Mouse (Mus musculus): ENCODE data around the gene Zfp704.

Zfp704 gene

DNA sequence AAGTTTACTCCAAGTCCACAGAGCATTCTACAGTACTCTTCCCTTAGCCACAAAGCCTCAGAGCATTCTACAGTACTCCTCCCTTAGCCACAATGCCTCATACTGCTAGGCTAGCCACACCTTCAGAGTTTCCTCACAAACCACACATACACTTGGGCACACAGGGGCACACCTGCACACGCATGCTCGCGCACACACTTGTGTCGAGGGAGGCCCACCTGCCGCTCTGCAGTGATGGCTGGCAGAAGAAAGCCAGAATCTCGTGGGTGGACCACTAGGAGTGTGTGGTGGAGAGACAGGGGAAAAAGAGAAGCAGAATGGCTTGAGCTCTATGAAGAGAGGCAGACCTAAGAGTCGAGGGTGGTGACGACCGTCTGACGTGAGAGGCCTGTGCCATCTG, 97.7 kb downstream of the Zfp704 start:
- no peak for DNase-seq

DNA sequence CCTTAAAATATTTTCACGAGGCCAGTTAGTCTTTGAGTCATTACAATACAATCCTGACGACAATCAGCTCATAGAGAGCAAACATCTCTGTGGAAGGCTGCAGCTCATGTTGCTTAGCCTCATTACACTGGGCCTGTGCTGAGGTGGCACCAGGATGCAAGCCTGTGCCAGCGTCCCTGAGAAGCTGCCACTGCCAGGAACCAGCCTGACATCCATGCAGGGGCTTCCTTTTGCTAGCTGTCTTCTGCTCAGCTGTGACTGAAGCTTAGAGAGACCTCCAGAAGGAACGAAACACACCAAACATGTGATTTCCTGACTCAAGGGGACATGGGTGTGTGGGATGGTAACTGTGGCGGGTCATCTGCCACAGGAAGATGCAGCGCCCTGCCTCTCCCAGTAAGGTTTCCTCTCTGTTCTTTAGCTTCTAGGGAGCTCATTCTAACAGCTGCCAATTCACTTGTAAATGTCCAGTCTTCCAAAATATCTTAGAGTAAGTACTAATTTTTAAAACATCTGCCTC, 104.1 kb downstream of the Zfp704 start:
- no peak for DNase-seq

- DNase-seq: no peak
Observed at GRCm38 (mm10) chr3:9504371-9504770, 105.5 kb downstream of the Zfp704 start.

- peak; percentile 89 for DNase-seq
Observed at GRCm38 (mm10) chr3:9500725-9501124, 109.2 kb downstream of the Zfp704 start.

- DNase-seq: peak; percentile 40
Observed at GRCm38 (mm10) chr3:9499994-9500553, 109.8 kb downstream of the Zfp704 start.

DNA sequence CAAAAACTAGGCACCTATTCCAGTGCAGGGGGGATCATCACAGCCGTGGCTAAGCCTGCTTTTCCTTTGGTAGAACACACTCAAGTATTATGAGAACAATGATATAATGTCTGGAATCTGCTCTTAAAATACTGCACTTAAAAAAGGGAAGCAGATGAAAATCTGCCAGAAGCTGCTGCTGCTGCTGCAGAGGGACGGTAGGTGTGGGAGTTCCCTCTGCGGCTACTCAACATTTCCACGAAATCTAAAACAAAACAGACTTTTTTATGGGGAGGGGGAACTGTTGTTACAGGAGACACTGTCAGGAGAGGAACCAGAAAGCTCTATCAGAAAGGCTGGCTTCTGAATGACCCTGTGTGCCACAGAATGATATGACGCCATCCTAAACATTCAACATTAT, 110.4 kb downstream of the Zfp704 start:
- DNase-seq: no peak

- DNase-seq: no peak
Observed at GRCm38 (mm10) chr3:9497260-9497659, 112.6 kb downstream of the Zfp704 start.

GRCm38 (mm10) chr3:9491766-9492283, 118.1 kb downstream of the Zfp704 start:
- DNase-seq: no peak

GRCm38 (mm10) chr3:9487644-9488043, 122.2 kb downstream of the Zfp704 start:
- DNase-seq: no peak

DNA sequence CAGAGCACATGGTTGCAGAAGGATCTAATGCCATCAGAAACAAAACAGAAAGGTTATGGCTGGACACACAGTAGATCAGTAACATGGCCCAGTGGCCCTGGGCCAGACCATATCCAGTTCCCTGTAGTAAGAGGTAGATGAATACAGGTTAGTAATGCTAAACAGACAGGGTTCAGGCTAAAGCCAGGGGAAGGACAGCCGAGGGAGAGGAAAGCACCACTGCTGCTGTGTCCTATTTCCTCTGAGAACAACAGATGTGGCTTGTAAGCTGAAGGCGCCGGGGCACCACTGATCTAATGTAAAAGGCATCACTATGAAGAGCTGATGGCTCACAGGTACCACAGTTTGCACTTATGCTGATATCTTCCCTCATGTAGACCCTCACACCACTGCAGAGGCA, 124.4 kb downstream of the Zfp704 start:
- no peak for DNase-seq

GRCm38 (mm10) chr3:9481956-9482355, 127.9 kb downstream of the Zfp704 start:
- no peak for DNase-seq

DNA sequence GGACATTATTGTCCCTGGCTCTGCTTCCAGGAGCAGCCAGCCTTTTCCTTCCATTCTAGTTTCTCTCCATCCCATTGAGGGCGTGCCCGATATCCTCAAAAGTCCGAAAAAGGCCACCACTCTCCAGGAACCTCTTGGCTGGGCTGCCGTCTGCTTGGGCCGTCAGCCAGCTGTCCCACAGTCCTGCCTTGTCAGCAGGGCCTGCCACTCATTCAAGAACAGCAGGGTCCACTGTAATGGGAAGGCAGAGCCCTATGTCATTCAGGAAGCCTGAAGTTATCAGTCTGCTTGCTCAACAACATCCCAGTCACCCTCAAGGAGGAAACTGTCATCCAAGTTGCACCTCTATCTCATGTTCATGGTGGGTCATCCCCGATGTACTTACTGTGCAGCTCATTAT, 128.5 kb downstream of the Zfp704 start:
- DNase-seq: peak; percentile 34

DNA sequence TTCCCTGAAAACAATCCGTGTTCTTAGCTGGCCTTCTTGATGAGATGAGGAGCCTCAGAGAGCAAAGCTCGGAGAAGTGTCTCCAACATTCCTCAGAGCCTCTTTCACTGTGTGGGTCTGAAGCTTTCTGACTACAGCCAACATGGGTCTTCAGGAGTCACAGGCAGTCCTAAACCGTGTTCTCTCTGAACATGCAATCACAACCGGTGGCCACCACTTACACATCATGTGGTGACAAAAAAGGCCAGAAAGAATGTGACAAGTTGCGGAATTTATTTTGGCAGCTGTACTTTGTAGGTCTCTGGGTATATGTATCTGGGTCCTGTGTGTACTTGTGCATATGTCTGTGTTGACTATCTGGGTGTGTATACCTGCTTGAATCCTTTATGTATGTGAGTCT, 128.9 kb downstream of the Zfp704 start:
- DNase-seq: no peak

DNA sequence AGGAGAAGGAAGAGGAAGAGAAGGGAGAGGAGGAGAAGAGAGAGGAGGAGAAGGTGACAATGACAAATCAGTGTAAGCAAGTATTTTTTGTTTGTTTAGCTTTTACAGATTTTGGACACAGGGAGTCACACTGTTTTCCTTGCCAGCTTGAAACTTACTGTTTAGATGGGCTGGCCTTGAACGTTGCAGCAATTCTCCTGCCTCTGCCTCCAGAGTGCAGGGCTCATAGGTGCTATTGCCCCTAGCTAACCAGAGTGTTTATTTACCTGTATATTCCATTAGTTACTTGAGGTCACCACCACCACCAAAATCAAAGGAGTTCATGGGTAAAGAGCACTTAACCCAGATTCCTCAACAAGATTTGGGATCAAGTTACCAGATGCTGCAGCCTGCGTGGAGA, 132.5 kb downstream of the Zfp704 start:
- no peak for DNase-seq

DNA sequence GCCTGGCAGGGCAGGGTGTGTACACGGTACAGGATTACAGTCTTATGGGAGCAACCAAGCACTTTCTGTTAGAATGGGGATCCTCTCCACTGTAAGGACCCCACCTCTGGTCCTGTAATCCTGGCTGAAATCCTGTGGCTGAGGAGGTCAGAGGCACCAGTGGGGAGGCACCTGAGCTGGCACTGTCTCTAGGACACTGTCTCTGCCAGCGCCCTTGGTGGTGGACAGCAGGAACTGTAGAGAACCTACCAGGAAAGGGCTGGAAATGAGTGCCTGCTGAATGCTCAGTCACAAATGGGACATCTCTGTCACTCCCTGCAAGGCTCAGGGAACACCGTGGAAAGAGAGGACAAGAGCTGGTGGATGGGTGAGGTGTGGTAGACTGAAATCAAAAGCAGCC, 133.5 kb downstream of the Zfp704 start:
- DNase-seq: no peak

DNA sequence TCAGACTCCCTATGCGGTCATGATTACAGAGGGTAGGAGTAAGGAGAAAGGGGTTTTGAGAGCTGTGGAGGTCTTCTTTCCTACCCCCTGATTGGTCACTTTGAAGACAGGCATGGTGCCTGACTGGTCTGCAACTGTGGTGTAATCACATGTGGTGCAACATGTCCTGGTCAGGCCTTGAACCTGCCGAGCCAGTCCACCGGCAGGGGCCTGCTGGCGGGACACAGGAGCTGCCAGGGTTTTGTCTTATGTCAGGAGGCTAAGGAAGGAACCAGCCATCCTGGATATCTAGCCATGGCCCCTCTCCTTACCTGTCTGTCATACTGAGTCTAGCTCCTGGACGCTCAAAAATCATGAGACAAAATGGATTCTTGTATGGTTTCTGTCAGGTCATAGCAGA, 134.4 kb downstream of the Zfp704 start:
- no peak for DNase-seq

DNA sequence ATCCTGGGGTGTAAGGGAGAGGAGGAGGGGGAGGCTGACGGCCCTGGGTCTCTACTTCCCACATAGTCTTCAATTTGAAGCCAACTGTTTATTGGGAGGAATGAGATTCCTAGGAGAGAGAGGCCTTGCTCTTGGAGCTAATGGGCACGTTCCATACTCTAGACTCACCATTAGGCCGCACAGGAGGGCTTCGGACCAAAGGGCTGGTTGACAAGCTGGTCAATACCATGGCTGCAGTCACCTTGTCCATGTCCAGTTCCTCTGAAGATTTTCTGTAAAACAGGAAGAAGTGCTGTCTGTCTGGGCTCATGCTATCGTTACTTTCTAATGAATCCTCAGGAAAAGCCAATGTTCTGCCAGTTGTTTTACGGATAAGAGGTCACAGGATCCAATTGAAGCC, 135.6 kb downstream of the Zfp704 start:
- no peak for DNase-seq

GRCm38 (mm10) chr3:9466287-9466686, 143.6 kb downstream of the Zfp704 start:
- peak; percentile 68 for DNase-seq

DNA sequence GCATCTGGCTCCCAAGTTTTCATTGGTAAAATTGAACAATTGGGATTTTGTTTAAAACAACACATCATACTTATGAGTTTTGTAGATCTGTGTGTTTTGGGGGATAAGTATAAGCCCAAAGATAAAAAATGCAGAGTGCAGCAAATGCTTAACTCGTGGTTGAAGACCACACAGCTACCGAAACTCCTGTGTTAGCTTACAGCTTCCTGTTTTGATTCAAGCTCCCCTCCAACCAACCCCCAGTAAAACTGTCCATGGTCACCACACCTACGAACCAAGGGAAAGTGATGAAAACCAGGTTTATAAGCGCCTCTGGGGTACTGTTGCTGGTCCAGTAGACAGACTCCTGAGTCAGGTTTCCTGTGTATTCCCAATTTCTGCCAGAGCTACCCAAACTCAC, 144.2 kb downstream of the Zfp704 start:
- no peak for DNase-seq

DNA sequence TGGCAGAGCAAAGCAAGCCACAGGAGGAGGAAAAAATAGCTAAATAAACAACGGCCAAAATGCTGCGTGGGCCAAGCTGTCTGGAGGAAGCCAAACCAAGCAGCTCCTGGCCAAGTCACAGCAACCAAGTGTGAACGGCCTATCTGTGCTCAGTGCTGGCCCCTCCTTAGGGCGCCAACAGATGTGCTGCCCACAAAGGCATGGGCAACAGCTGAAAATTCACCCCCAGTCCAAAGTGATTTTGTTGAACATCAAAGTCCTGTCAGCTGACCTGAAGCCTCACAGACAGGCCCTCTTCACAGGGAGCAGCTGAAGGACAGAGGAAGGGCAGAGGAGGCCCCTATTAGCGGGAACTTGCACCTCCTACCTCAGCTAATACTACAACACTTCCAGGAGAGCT, 148.2 kb downstream of the Zfp704 start:
- DNase-seq: peak; percentile 10

DNA sequence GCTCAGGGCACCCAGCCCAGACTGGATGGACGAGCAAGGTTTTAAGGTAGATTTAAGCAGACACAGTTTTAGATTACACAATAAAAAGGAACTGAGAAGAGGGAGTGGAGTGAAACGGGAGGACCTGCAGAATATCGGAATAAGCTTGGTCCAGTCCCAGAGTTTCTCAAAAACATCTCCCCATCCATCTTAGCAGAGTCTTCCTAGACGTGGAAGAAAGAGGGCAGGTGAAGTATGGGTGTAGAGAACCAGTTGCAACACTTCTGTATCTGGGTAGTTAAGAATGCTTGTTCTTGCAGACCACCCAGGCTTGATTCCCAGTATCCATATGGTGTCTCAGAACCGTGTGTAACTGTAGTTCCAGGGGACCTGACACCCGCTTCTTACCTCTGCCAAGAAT, 149.6 kb downstream of the Zfp704 start:
- DNase-seq: no peak

GRCm38 (mm10) chr3:9456380-9456890, 153.4 kb downstream of the Zfp704 start:
- no peak for DNase-seq

DNA sequence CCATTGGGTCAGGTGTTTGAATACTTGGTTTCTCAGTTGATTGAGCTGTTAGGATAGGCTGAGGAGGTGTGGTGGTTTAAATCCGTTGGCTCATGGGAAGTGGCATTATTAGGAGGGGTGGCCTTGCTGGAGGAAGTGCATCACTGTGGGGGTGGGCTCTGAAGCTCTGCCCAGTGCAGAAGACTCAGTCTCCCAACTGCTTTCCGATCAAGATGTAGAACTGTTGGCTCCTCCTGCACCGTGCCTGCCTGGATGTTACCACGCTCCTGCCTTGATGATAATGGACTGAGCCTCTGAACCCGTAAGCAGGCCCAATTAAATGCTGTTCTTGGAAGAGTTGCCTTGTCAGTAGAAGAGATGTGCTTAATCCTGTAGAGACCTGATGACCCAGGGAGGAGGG, 154.5 kb downstream of the Zfp704 start:
- no peak for DNase-seq

GRCm38 (mm10) chr3:9454556-9455330, 155.1 kb downstream of the Zfp704 start:
- DNase-seq: no peak
